Mouse (Mus musculus) cerebellum, adult (tissue): ENCODE data around the gene Bet1l.
"Not testable (repeated sequence)": the region's sequence is repeated elsewhere in the genome, so short reads cannot be mapped to it uniquely, and the experiment has no call there.

Experiments
- ATAC-seq: cut with Nextera tagmentation; 2 replicates; pipeline ENCODE4 v1.9.2; 2017; ENCODE audit warnings: mild to moderate bottlenecking, moderate library complexity, mixed read lengths; ENCODE audit not compliant: insufficient number of reproducible peaks, low FRiP score, low TSS enrichment

Bet1l gene

GRCm38 (mm10) chr7:140857550-140858505, at the start of gene Bet1l:
Bet1l (minus strand) TSS chr7:140857577.
- 0 out of 2 replicates have a peak, but pooled peaks have one; percentile 4 for ATAC-seq

GRCm38 (mm10) chr7:140907131-140907530, 49.8 kb upstream of the Bet1l start:
- no peak for ATAC-seq

- no peak for ATAC-seq
These were observed 48.3 kb upstream of the Bet1l start for GRCm38 (mm10) chr7:140905642-140906081.

- peak; percentile 56; the same call in 1 of the 2 replicates for ATAC-seq
These were observed 45.8 kb upstream of the Bet1l start for GRCm38 (mm10) chr7:140903212-140903611.

- no peak for ATAC-seq
These were observed 44.9 kb upstream of the Bet1l start for GRCm38 (mm10) chr7:140902036-140902875.

- ATAC-seq = no peak
These were observed 42.8 kb upstream of the Bet1l start, which contains the start of gene Cox8b for GRCm38 (mm10) chr7:140900220-140900619. Cox8b (minus strand) TSS chr7:140900446.

GRCm38 (mm10) chr7:140899121-140899520, 41.7 kb upstream of the Bet1l start:
- no peak for ATAC-seq

GRCm38 (mm10) chr7:140897863-140898262, 40.5 kb upstream of the Bet1l start:
- no peak for ATAC-seq

GRCm38 (mm10) chr7:140894611-140895010, 37.2 kb upstream of the Bet1l start:
- ATAC-seq = no peak

- no peak for ATAC-seq
These were observed 36.7 kb upstream of the Bet1l start for GRCm38 (mm10) chr7:140894031-140894430.

- ATAC-seq = not testable (repeated sequence)
These were observed 33.3 kb upstream of the Bet1l start for GRCm38 (mm10) chr7:140890636-140891035.

- 0 out of 2 replicates have a peak, but pooled peaks have one; percentile 22 for ATAC-seq
These were observed 25.1 kb upstream of the Bet1l start for GRCm38 (mm10) chr7:140882469-140882803.

- peak; percentile 96 for ATAC-seq
These were observed 24.5 kb upstream of the Bet1l start, which contains the start of the genes Psmd13 and Sirt3 for GRCm38 (mm10) chr7:140881696-140882468. Psmd13 (plus strand) TSS chr7:140881968. Sirt3 (minus strand) TSS chr7:140882309.

GRCm38 (mm10) chr7:140880865-140881515, 23.6 kb upstream of the Bet1l start:
- no peak for ATAC-seq

- no peak for ATAC-seq
These were observed 23.0 kb upstream of the Bet1l start for GRCm38 (mm10) chr7:140880419-140880818.

GRCm38 (mm10) chr7:140879355-140879754, 22.0 kb upstream of the Bet1l start:
- ATAC-seq = no peak

- no peak for ATAC-seq
These were observed 20.0 kb upstream of the Bet1l start for GRCm38 (mm10) chr7:140877364-140877763.

GRCm38 (mm10) chr7:140874224-140874623, 16.8 kb upstream of the Bet1l start:
- ATAC-seq = no peak

GRCm38 (mm10) chr7:140864761-140865160, 7.4 kb upstream of the Bet1l start:
- ATAC-seq = no peak
